Mouse (Mus musculus) limb, embryonic 10.5 days (tissue): ENCODE data around the gene Tbx10. TPM values are rescaled to one million over a fixed set of nuclear protein-coding genes. Genes with fewer than 3 reads are reported as not detected.

ENCODE experiments used
- DNase-seq: peaks from one replicate; pipeline ENCODE4 v3.0.0-alpha.2; 2017; ENCODE audit warnings: low spot score
- H3K27ac ChIP-seq: fragments of 300-500 bp; sonication (generic); 2 replicates; pipeline ENCODE4 v1.5.1; 2016; ENCODE audit warnings: mild to moderate bottlenecking
- H3K27me3 ChIP-seq: fragments of 300-500 bp; sonication (generic); 2 replicates; pipeline ENCODE4 v1.6.1; 2016; ENCODE audit warnings: low read depth, mild to moderate bottlenecking; ENCODE audit not compliant: poor library complexity, severe bottlenecking
- H3K36me3 ChIP-seq: fragments of 300-500 bp; sonication (generic); 2 replicates; pipeline ENCODE4 v1.6.1; 2016; ENCODE audit warnings: mild to moderate bottlenecking, moderate library complexity
- H3K4me1 ChIP-seq: fragments of 300-500 bp; sonication (generic); 2 replicates; pipeline ENCODE4 v1.6.1; 2016
- H3K4me3 ChIP-seq: fragments of 300-500 bp; sonication (generic); 2 replicates; pipeline ENCODE4 v1.5.1; 2016; ENCODE audit warnings: mild to moderate bottlenecking, moderate library complexity
- H3K9me3 ChIP-seq: fragments of 300-500 bp; sonication (generic); replicated peaks from 2 replicates; pipeline ENCODE4 v1.6.1; 2016; ENCODE audit warnings: mild to moderate bottlenecking
- WGBS: fragments of 180-500 bp; shearing (Covaris S2); methylation state at CpG from one replicate; pipeline ENCODE4 v1.1.7; 2016; 5-methylcytosine and 5-hydroxymethylcytosine counted together
- polyA plus RNA-seq: library from polyadenylated mRNA; unstranded; fragments of >200 nt; fragmentation: Nextera tagmentation; extraction: Ambion mirVana; gene quantifications from 2 replicates; pipeline ENCODE4 v1.2.1, GENCODE M21; 2016

The Tbx10 gene
- polyA plus RNA-seq, 1 experiment from 2014 or later = 0.10 TPM

GRCm38 (mm10) chr19:3998335-3998734, 5.8 kb downstream of the Tbx10 start:
- Histone ChIP-seq H3K4me3 (no peak overlapping the region), H3K27ac (no peak overlapping the region), H3K4me1 (peaks cover 34% of the 10 kb centered on the region), H3K36me3 (no peaks in the 10 kb centered on the region), H3K9me3 (no peaks in the 10 kb centered on the region), H3K27me3 (no peaks in the 10 kb centered on the region)
- peak; percentile 28 for DNase-seq
- WGBS = 77% methylated on average over 8 of the region's 8 CpGs

GRCm38 (mm10) chr19:3999121-3999730, 6.7 kb downstream of the Tbx10 start:
- Histone ChIP-seq H3K4me1 (peaks cover 34% of the 10 kb centered on the region), H3K4me3 (peak overlapping the region; percentile 66), H3K27ac (no peak overlapping the region), H3K36me3 (peaks cover 2% of the 10 kb centered on the region; the same call in 1 of the 2 replicates), H3K9me3 (no peaks in the 10 kb centered on the region), H3K27me3 (no peaks in the 10 kb centered on the region)
- DNase-seq = no peak
- WGBS = 86% methylated on average over 9 of the region's 9 CpGs

GRCm38 (mm10) chr19:4000119-4000900, 7.8 kb downstream of the Tbx10 start, which contains the start of the genes Nudt8 and Gm49405:
Gene Nudt8, plus strand, starts transcription at chr19:4000580.
Gene Gm49405, plus strand, starts transcription at chr19:4000626.
- Histone ChIP-seq H3K36me3 (peaks cover 13% of the 10 kb centered on the region), H3K4me1 (peaks cover 31% of the 10 kb centered on the region), H3K4me3 (peak within 1 kb of the TSS; percentile 66), H3K27me3 (no peaks in the 10 kb centered on the region), H3K9me3 (no peaks in the 10 kb centered on the region), H3K27ac (peak within 1 kb of the TSS; percentile 93)
- under 1% methylated on average over 64 of the region's 64 CpGs for WGBS
- DNase-seq = peak; percentile 92

GRCm38 (mm10) chr19:4000949-4001525, 8.5 kb downstream of the Tbx10 start:
- Histone ChIP-seq H3K4me3 (peak overlapping the region; percentile 66), H3K27me3 (no peaks in the 10 kb centered on the region), H3K9me3 (no peaks in the 10 kb centered on the region), H3K36me3 (peaks cover 18% of the 10 kb centered on the region), H3K27ac (peak overlapping the region; percentile 93), H3K4me1 (peaks cover 31% of the 10 kb centered on the region)
- 19% methylated on average over 17 of the region's 17 CpGs for WGBS
- DNase-seq = no peak

DNA sequence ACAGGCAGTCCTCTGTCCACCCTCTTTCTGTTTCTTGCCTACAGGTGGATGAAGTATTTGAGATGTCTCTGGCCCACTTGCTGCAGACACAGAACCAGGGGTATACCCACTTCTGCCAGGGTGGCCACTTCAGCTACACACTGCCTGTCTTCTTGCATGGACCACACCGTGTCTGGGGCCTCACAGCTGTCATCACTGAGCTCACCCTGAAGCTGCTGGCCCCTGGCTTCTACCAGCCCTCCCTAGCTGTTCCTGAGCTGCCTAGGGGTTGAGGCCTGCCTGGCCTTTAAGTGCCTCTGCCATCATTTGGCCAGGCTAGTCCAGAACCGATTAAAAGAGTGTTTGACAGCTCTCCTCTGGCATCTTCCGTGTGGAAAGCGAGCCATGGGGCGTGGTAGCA, 9.2 kb downstream of the Tbx10 start:
- Histone ChIP-seq H3K4me3 (peak overlapping the region; percentile 66; the same call in 1 of the 2 replicates), H3K27ac (peak overlapping the region; percentile 93), H3K36me3 (peaks cover 26% of the 10 kb centered on the region), H3K9me3 (no peaks in the 10 kb centered on the region), H3K27me3 (no peaks in the 10 kb centered on the region), H3K4me1 (peaks cover 31% of the 10 kb centered on the region)
- WGBS = 81% methylated on average over 5 of the region's 5 CpGs
- DNase-seq = no peak

DNA sequence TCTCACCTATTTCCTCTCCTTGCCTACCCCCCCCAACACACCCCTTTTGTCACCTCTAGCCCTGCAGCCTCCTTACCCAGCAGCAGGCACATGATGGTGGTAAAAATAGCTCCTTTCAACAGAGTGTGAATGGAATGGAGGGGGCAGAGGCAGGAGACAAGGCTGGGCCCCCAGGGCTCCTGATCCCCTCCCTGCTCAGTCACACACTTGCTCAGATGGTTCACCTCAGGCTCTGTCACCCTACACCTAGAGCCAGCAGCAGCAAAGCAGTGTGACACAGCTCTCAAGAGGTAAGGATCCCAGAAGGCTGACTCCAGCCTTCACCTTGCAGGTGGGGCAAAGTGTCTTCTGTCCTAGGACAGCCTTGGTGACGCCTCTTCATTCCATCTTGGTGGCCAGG, 10.6 kb downstream of the Tbx10 start, which contains the start of gene Doc2g:
Doc2g (plus strand) TSS at position 202 of the 400 bp plus-strand sequence.
- H3K27me3 ChIP-seq = no peaks in the 10 kb centered on the region
- H3K4me1 ChIP-seq = peaks cover 27% of the 10 kb centered on the region
- 62% methylated on average over 1 of the region's 1 CpGs for WGBS
- DNase-seq = no peak
- no peaks in the 10 kb centered on the region for H3K9me3 ChIP-seq
- peaks cover 39% of the 10 kb centered on the region for H3K36me3 ChIP-seq
- no peak within 1 kb of the TSS for H3K4me3 ChIP-seq
- no peak within 1 kb of the TSS for H3K27ac ChIP-seq

- Histone ChIP-seq H3K9me3 (no peaks in the 10 kb centered on the region), H3K4me3 (no peak overlapping the region), H3K36me3 (peaks cover 44% of the 10 kb centered on the region), H3K27me3 (no peaks in the 10 kb centered on the region), H3K27ac (no peak overlapping the region), H3K4me1 (peaks cover 22% of the 10 kb centered on the region)
- 69% methylated on average over 12 of the region's 12 CpGs for WGBS
- DNase-seq = no peak
These were observed 11.1 kb downstream of the Tbx10 start for GRCm38 (mm10) chr19:4003641-4004040.

DNA sequence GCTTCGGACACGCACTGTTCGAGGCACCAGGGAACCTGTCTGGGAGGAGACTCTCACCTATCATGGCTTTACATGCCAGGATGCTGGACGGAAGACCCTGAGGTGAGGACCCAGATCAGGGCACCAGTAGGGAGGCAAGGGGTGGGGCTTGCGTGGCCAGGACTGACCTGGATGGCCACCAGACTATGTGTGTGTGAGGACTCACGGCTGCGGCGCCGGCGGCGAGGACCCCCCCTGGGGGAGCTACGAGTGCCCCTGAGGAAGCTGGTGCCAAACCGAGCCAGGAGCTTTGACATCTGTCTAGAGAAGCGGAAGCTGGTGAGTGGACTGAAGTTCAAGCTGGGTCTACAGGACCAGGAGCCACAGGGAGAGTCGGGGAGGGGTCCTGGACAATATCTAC, 11.8 kb downstream of the Tbx10 start:
- no peak overlapping the region; the same call in 1 of the 2 replicates for H3K4me3 ChIP-seq
- peaks cover 51% of the 10 kb centered on the region for H3K36me3 ChIP-seq
- DNase-seq = peak; percentile 31
- no peaks in the 10 kb centered on the region for H3K27me3 ChIP-seq
- 92% methylated on average over 15 of the region's 15 CpGs for WGBS
- H3K4me1 ChIP-seq = peaks cover 18% of the 10 kb centered on the region
- no peaks in the 10 kb centered on the region for H3K9me3 ChIP-seq
- no peak overlapping the region for H3K27ac ChIP-seq

DNA sequence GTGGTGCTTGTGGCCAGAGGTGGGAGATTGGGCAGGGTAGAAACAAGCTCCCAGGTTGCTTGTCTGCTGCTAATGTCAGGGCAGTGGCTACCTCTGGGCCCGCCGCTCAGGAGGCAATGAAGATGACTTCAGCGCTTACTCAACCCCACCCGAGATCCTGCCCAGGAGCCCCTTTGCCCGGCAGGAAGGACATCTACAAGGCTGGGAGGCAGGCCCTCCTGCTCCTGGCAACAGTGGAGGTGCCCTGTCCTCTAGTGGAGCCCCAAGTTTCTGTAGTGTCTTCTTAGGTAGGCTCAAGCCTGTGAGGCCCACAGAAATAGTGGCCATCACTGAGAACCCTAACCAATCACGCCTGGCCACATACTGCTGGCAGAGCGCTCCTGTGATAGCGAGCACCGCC, 12.5 kb downstream of the Tbx10 start:
- H3K4me1 ChIP-seq = peaks cover 12% of the 10 kb centered on the region
- no peaks in the 10 kb centered on the region for H3K9me3 ChIP-seq
- no peak for DNase-seq
- 90% methylated on average over 9 of the region's 9 CpGs for WGBS
- H3K4me3 ChIP-seq = no peak overlapping the region
- peaks cover 59% of the 10 kb centered on the region for H3K36me3 ChIP-seq
- H3K27me3 ChIP-seq = no peaks in the 10 kb centered on the region
- H3K27ac ChIP-seq = no peak overlapping the region

DNA sequence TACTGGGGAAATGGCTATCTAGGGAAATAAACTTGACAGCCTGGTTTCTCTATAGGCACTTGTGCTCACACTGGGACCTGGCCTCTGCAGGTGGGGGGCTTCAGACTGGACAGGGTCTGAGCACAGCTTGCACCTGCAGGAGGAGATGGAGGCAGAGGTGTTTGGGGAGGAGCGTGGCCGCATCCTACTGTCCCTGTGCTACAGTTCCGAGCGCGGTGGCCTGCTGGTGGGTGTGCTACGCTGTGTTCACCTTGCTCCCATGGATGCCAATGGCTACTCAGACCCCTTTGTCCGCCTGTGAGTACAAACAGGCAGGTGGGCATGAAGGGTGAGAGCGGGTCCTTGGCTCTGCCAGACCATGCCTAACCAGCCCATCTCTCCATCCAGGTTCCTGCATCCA, 13.4 kb downstream of the Tbx10 start:
- WGBS = 96% methylated on average over 8 of the region's 8 CpGs

DNA sequence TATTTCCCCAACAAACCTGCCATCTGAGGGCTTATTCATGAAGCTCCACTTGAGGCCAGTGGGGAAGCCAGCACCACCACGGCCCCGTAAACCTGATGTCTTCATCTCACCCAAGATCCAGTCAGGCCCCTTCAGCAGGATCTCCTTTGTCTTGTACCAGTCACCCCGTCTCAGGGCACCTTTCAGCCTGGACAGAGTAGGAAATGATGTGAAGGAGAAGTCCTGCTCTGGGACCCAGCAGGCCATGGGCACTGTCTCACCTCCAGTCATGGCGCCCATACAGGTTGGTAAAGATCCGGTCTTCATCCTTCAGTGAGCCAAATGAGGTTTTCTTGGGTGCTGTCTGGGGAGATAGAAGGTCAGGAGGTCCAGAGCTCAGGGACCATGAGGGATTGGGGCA, 18.5 kb downstream of the Tbx10 start:
- peaks cover 50% of the 10 kb centered on the region for H3K36me3 ChIP-seq

More for the DNA sequence above, 13.4 kb downstream of the Tbx10 start:
- Histone ChIP-seq H3K4me3 (no peak overlapping the region), H3K9me3 (no peaks in the 10 kb centered on the region), H3K4me1 (peaks cover 10% of the 10 kb centered on the region), H3K27me3 (no peaks in the 10 kb centered on the region), H3K27ac (no peak overlapping the region), H3K36me3 (peaks cover 66% of the 10 kb centered on the region)
- no peak for DNase-seq

GRCm38 (mm10) chr19:4012432-4013022, 20.0 kb downstream of the Tbx10 start, which contains the start of gene Ndufv1:
Gene Ndufv1, minus strand, starts transcription at chr19:4012806.
- WGBS = 0% methylated on average over 45 of the region's 45 CpGs
- no peaks in the 10 kb centered on the region for H3K27me3 ChIP-seq
- H3K4me1 ChIP-seq = peaks cover 17% of the 10 kb centered on the region
- H3K4me3 ChIP-seq = peak within 1 kb of the TSS; percentile 75
- peak; percentile 97 for DNase-seq
- no peaks in the 10 kb centered on the region for H3K9me3 ChIP-seq
- peaks cover 35% of the 10 kb centered on the region for H3K36me3 ChIP-seq
- H3K27ac ChIP-seq = peak within 1 kb of the TSS; percentile 76

More for the DNA sequence above, 18.5 kb downstream of the Tbx10 start:
- H3K4me1 ChIP-seq = peaks cover 17% of the 10 kb centered on the region
- no peak overlapping the region for H3K27ac ChIP-seq
- no peak for DNase-seq
- no peaks in the 10 kb centered on the region for H3K9me3 ChIP-seq
- no peaks in the 10 kb centered on the region for H3K27me3 ChIP-seq
- 92% methylated on average over 5 of the region's 5 CpGs for whole genome bisulfite sequencing
- no peak overlapping the region for H3K4me3 ChIP-seq
